Comparison of ENCODE assay signal across 9 mouse cellular contexts in genomic region chr7:105549035-105549434, GRCm38 (mm10). TPM values are rescaled to one million over a fixed set of nuclear protein-coding genes. Genes with fewer than 3 reads are reported as not detected.
A peak's percentile ranks its signal among the peaks of the same experiment; 100 is the strongest.
DNase-seq lines count a peak whose midpoint lies in the region; ATAC-seq and TF ChIP-seq lines count a peak whose summit lies in the region.
"Had no signal": no experiment of that assay in that cellular context is flagged by ENCODE, and none has a peak within 500 bp of the region (broad histone marks: within the 10 kb centered on the region; RNA-seq: fewer than 3 reads in every experiment).

No protein-coding gene starts in this region.

- ATAC-seq in cerebellum, adult (ENCODE audit: insufficient number of reproducible peaks, low FRiP score, low TSS enrichment): peak; percentile 18; the same call in 1 of the 2 replicates
- peak; percentile 84 for ATAC-seq in limb, embryonic 14.5 days (ENCODE audit: low FRiP score, low read depth)

- no peak for TF ChIP-seq POLR2A in limb, embryonic 14.5 days (IDR thresholded peaks at IDR 0.05; ENCODE audit: borderline replicate concordance, extremely low read depth, insufficient read depth, insufficient read length)

- peaks cover 7% of the 10 kb centered on the region; the same call in 1 of the 2 replicates for H3K4me1 ChIP-seq in limb, embryonic 14.5 days (ENCODE audit: control insufficient read depth, insufficient read depth, low read length)
- H3K4me1 ChIP-seq in forebrain, embryonic 10.5 days: peaks cover 4% of the 10 kb centered on the region; the same call in 1 of the 2 replicates

- no peak overlapping the region for H3K9ac ChIP-seq in limb, embryonic 14.5 days (ENCODE audit: low read depth, low read length, severe bottlenecking)

- 24% methylated on average over 6 of the region's 6 CpGs for WGBS in limb, embryonic 14.5 days
- 50% methylated on average over 6 of the region's 6 CpGs for WGBS in forebrain, embryonic 10.5 days

- no peak overlapping the region for H3K4me3 ChIP-seq in limb, embryonic 14.5 days (replicated peaks; ENCODE audit: low read length)
- H3K4me3 ChIP-seq in forebrain, embryonic 10.5 days: no peak overlapping the region

- no peaks in the 10 kb centered on the region for H3K36me3 ChIP-seq in limb, embryonic 14.5 days (ENCODE audit: control insufficient read depth, insufficient read depth, low read length)
- no peaks in the 10 kb centered on the region for H3K36me3 ChIP-seq in forebrain, embryonic 10.5 days (replicated peaks)

- no peak for DNase-seq in cerebellum, postnatal 4 days (ENCODE audit: low spot score in 2 of 2)
- peak; percentile 58 for DNase-seq in layer of hippocampus, adult 9-10 months (ENCODE audit: low spot score)
- no peak for DNase-seq in layer of hippocampus, adult 11-12 months (ENCODE audit: low spot score)
- DNase-seq in cerebellum, postnatal 36 days: peak; percentile 24 to 61
- DNase-seq in limb, embryonic 14.5 days (ENCODE audit: low spot score): peak; percentile 87
- DNase-seq in yolk sac, embryonic 10.5 days (ENCODE audit: low spot score): no peak
- DNase-seq in forebrain, embryonic 10.5 days (ENCODE audit: extremely low spot score, low spot score): no peak

- H3K27ac ChIP-seq in limb, embryonic 14.5 days (replicated peaks; ENCODE audit: low read depth, low read length): no peak overlapping the region; the same call in 1 of the 2 replicates
- H3K27ac ChIP-seq in forebrain, embryonic 10.5 days: no peak overlapping the region

- H3K9me3 ChIP-seq in limb, embryonic 14.5 days (ENCODE audit: control insufficient read depth, low read length): no peaks in the 10 kb centered on the region
- no peaks in the 10 kb centered on the region for H3K9me3 ChIP-seq in forebrain, embryonic 10.5 days

- no peaks in the 10 kb centered on the region for H3K27me3 ChIP-seq in limb, embryonic 14.5 days (ENCODE audit: control insufficient read depth, insufficient read depth, low read length)
- H3K27me3 ChIP-seq in forebrain, embryonic 10.5 days (ENCODE audit: poor library complexity, severe bottlenecking): no peaks in the 10 kb centered on the region

- H3K4me2 ChIP-seq in limb, embryonic 14.5 days (replicated peaks; ENCODE audit: low read depth, low read length, severe bottlenecking): no peak overlapping the region

RNA-seq across cellular contexts. Expression of gene Smpd1, which starts 5.1 kb away (rescaled TPM):
- polyA plus RNA-seq in limb, embryonic 14.5 days (2012; rRNA removed): 33.7 and 45.5 TPM in 2 replicates
- 49.5 and 52.3 TPM in 2 replicates for polyA plus RNA-seq in limb, embryonic 14.5 days (2014; fragmentation: Nextera tagmentation; extraction: Ambion mirVana)
- polyA plus RNA-seq in forebrain, embryonic 10.5 days (2016; fragmentation: Nextera tagmentation; extraction: Ambion mirVana): 29.0 and 29.7 TPM in 2 replicates

RNA-seq across cellular contexts. Expression of gene Apbb1, which starts 32.4 kb away (rescaled TPM):
- 55.1 and 80.3 TPM in 2 replicates for polyA plus RNA-seq in limb, embryonic 14.5 days (2012; rRNA removed)
- 30.3 and 34.5 TPM in 2 replicates for polyA plus RNA-seq in limb, embryonic 14.5 days (2014; fragmentation: Nextera tagmentation; extraction: Ambion mirVana)
- polyA plus RNA-seq in forebrain, embryonic 10.5 days (2016; fragmentation: Nextera tagmentation; extraction: Ambion mirVana): 105 and 106 TPM in 2 replicates

RNA-seq across cellular contexts. Expression of gene Hpx, which starts 50.9 kb away (rescaled TPM):
- polyA plus RNA-seq in limb, embryonic 14.5 days (2012; rRNA removed): 0.96 and 1.1 TPM in 2 replicates
- 0.26 TPM in 1 of 2 replicates, not detected in the other for polyA plus RNA-seq in limb, embryonic 14.5 days (2014; fragmentation: Nextera tagmentation; extraction: Ambion mirVana)
- 0.33 TPM in 1 of 2 replicates, not detected in the other for polyA plus RNA-seq in forebrain, embryonic 10.5 days (2016; fragmentation: Nextera tagmentation; extraction: Ambion mirVana)
- polyA plus RNA-seq: heart, embryonic 14.5 days had no signal

Comparison
In these comparisons a context has a peak if more than half of its experiments do, and no peak if none do; other contexts are left out.
1. DNase-seq: peak in layer of hippocampus, adult 9-10 months (single experiment), cerebellum, postnatal 36 days (2 of 2) and limb, embryonic 14.5 days (single experiment); none in cerebellum, postnatal 4 days (0 of 2), layer of hippocampus, adult 11-12 months (single experiment), yolk sac, embryonic 10.5 days (single experiment) and forebrain, embryonic 10.5 days (single experiment).